Comparison of ENCODE assay signal across 8 mouse cellular contexts in genomic region chr2:73911175-73911700, GRCm38 (mm10). TPM values are rescaled to one million over a fixed set of nuclear protein-coding genes. Genes with fewer than 3 reads are reported as not detected.
DNase-seq lines count a peak whose midpoint lies in the region; ATAC-seq and TF ChIP-seq lines count a peak whose summit lies in the region.

Gene Atp5g3, minus strand, starts transcription at chr2:73911326.

- peak within 1 kb of the TSS; percentile 99 for H3K4me3 ChIP-seq in hindbrain, embryonic 10.5 days
- peak within 1 kb of the TSS; percentile 96 for H3K4me3 ChIP-seq in lung, postnatal 0 days (ENCODE audit: low read depth, low read length)

- TF ChIP-seq CTCF in lung, postnatal 0 days (IDR thresholded peaks at IDR 0.05) = peak; percentile 10; the same call in 1 of the 2 replicates

- H3K27ac ChIP-seq in hindbrain, embryonic 10.5 days = peak within 1 kb of the TSS; percentile 99
- peak within 1 kb of the TSS; percentile 98 for H3K27ac ChIP-seq in lung, postnatal 0 days (ENCODE audit: low read length)

- peaks cover 23% of the 10 kb centered on the region; the same call in 1 of the 2 replicates for H3K4me1 ChIP-seq in hindbrain, embryonic 10.5 days (replicated peaks)
- H3K4me1 ChIP-seq in lung, postnatal 0 days (ENCODE audit: insufficient read depth, low read depth, low read length) = 0 out of 2 replicates have a peak, but pooled peaks cover 4% of the 10 kb centered on the region

- H3K36me3 ChIP-seq in hindbrain, embryonic 10.5 days = peaks cover 36% of the 10 kb centered on the region
- peaks cover 23% of the 10 kb centered on the region; the same call in 1 of the 2 replicates for H3K36me3 ChIP-seq in lung, postnatal 0 days (ENCODE audit: insufficient read depth, low read length)

- ATAC-seq in frontal cortex, adult (ENCODE audit: low TSS enrichment) = peak; percentile 98
- ATAC-seq in lung, postnatal 0 days = peak; percentile 98

- peak within 1 kb of the TSS; percentile 83 for H3K4me2 ChIP-seq in lung, postnatal 0 days (replicated peaks; ENCODE audit: low read depth, low read length)

- H3K27me3 ChIP-seq in hindbrain, embryonic 10.5 days (ENCODE audit: insufficient read depth, poor library complexity, severe bottlenecking) = no peaks in the 10 kb centered on the region
- no peaks in the 10 kb centered on the region for H3K27me3 ChIP-seq in lung, postnatal 0 days (replicated peaks; ENCODE audit: insufficient read depth, low read length)

- peak; percentile 86 for DNase-seq in MEL-GATA-1-ER (ENCODE audit: extremely low read depth, low read depth)
- peak; percentile 94 for DNase-seq in cerebellum, adult 8-10 months
- peak; percentile 93 for DNase-seq in hindbrain, embryonic 10.5 days (ENCODE audit: low spot score)
- DNase-seq in layer of hippocampus, adult 9-11 months = peak; percentile 92
- peak; percentile 98 for DNase-seq in lung, postnatal 0 days (ENCODE audit: low spot score)
- DNase-seq in ovary, postnatal 14 days (ENCODE audit: low spot score) = peak; percentile 94
- peak; percentile 95 for DNase-seq in thymus, postnatal 14 days

- H3K9ac ChIP-seq in lung, postnatal 0 days (replicated peaks; ENCODE audit: low read depth) = peak within 1 kb of the TSS; percentile 98

- H3K9me3 ChIP-seq in hindbrain, embryonic 10.5 days = no peaks in the 10 kb centered on the region
- H3K9me3 ChIP-seq in lung, postnatal 0 days (ENCODE audit: low read length) = no peaks in the 10 kb centered on the region

- WGBS in hindbrain, embryonic 10.5 days = under 1% methylated on average over 38 of the region's 38 CpGs
- WGBS in lung, postnatal 0 days = 1% methylated on average over 37 of the region's 38 CpGs

- TF ChIP-seq EP300 in lung, postnatal 0 days (IDR thresholded peaks at IDR 0.05) = peak; percentile 84

RNA-seq across cellular contexts. Expression of gene Atp5g3, which starts in this region (rescaled TPM):
- polyA plus RNA-seq in hindbrain, embryonic 10.5 days (2016; fragmentation: Nextera tagmentation; extraction: Ambion mirVana) = 858 and 927 TPM in 2 replicates
- polyA plus RNA-seq in lung, postnatal 0 days (2015; fragmentation: Nextera tagmentation; extraction: Ambion mirVana) = 760 and 832 TPM in 2 replicates

Comparison
In these comparisons a context has a peak if more than half of its experiments do, and no peak if none do; other contexts are left out.
1. Peak in every context shown above with its lines: DNase-seq, ATAC-seq, H3K4me3 ChIP-seq and H3K27ac ChIP-seq.